Mouse (Mus musculus) hindbrain, embryonic 14.5 days (tissue): ENCODE data around the gene Bend3. TPM values are rescaled to one million over a fixed set of nuclear protein-coding genes. Genes with fewer than 3 reads are reported as not detected.

Experiments used
- ATAC-seq: fragments of 200-750 bp; cut with Nextera tagmentation; 2 replicates; pipeline ENCODE4 v1.8.0; 2017; ENCODE audit warnings: moderate number of reproducible peaks, mild to moderate bottlenecking, moderate TSS enrichment, moderate library complexity; ENCODE audit not compliant: low FRiP score
- DNase-seq: peaks from one replicate; pipeline ENCODE4 v3.0.0-alpha.2; 2015; ENCODE audit warnings: low spot score
- H3K27ac ChIP-seq: fragments of 300-500 bp; sonication (generic); 2 replicates; pipeline ENCODE4 v1.5.1; 2014; ENCODE audit warnings: mild to moderate bottlenecking, moderate library complexity
- H3K27me3 ChIP-seq: fragments of 300-500 bp; sonication (generic); 2 replicates; pipeline ENCODE4 v1.6.1; 2014; ENCODE audit warnings: mild to moderate bottlenecking, low read length, mixed read lengths; ENCODE audit not compliant: control insufficient read depth, insufficient read depth
- H3K36me3 ChIP-seq: fragments of 300-500 bp; sonication (generic); replicated peaks from 2 replicates; pipeline ENCODE4 v1.6.1; 2014; ENCODE audit not compliant: control insufficient read depth, insufficient read depth
- H3K4me1 ChIP-seq: fragments of 300-500 bp; sonication (generic); replicated peaks from 2 replicates; pipeline ENCODE4 v1.6.1; 2014; ENCODE audit warnings: antibody characterized with exemption, low read length, mixed read lengths; ENCODE audit not compliant: control insufficient read depth, insufficient read depth
- H3K4me2 ChIP-seq: fragments of 300-500 bp; sonication (generic); replicated peaks from 2 replicates; pipeline ENCODE4 v1.6.1; 2014; ENCODE audit warnings: mild to moderate bottlenecking, moderate library complexity
- H3K4me3 ChIP-seq: fragments of 300-500 bp; sonication (generic); replicated peaks from 2 replicates; pipeline ENCODE4 v1.5.1; 2014; ENCODE audit warnings: mild to moderate bottlenecking, low read length
- H3K9ac ChIP-seq: fragments of 300-500 bp; sonication (generic); 2 replicates; pipeline ENCODE4 v1.6.1; 2014
- H3K9me3 ChIP-seq: fragments of 300-500 bp; sonication (generic); 2 replicates; pipeline ENCODE4 v1.6.1; 2016; ENCODE audit warnings: low read length; ENCODE audit not compliant: control insufficient read depth
- WGBS: fragments of 180-500 bp; shearing (Covaris S2); extraction: QIAGEN DNeasy Blood & Tissue Kit; methylation state at CpG from one replicate; pipeline ENCODE4 v1.1.7; 2014; 5-methylcytosine and 5-hydroxymethylcytosine counted together
- polyA plus RNA-seq: library from polyadenylated mRNA; unstranded; fragments of >200 nt; fragmentation: Nextera tagmentation; extraction: Ambion mirVana; gene quantifications from 2 replicates; pipeline ENCODE4 v1.2.1, GENCODE M21; 2014

Bend3 gene
- polyA plus RNA-seq, 1 experiment from 2014 or later: 4.8 TPM

DNA sequence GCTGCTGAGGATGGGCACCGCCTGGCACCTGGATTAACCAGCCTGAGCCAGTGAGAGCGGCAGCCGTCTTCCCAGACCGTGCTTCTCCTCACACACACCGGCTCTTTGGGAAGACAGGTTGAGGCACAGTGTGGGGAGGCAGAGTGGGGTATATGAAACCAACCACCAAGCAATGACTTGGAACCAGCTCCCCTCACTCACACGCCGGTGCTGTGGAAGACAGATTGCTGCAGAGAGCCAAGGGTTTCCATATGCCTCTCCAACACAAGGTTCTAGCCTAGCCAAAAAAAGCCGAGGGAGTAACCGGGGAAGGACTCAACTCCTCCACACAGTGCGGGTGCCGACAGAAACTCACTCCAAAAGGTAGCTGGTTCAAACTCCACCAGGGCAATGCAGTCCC is 80.7 kb downstream of the Bend3 start:
- Histone ChIP-seq H3K4me2 (no peak overlapping the region), H3K27ac (no peak overlapping the region), H3K36me3 (no peaks in the 10 kb centered on the region), H3K4me1 (no peaks in the 10 kb centered on the region), H3K4me3 (no peak overlapping the region), H3K9ac (no peak overlapping the region), H3K9me3 (no peaks in the 10 kb centered on the region), H3K27me3 (no peaks in the 10 kb centered on the region)
- DNase-seq (no peak), ATAC-seq (no peak)
- whole genome bisulfite sequencing: 83% methylated on average over 11 of the region's 11 CpGs

GRCm38 (mm10) chr10:43560765-43561164 is 82.1 kb downstream of the Bend3 start:
- 42% methylated on average over 2 of the region's 2 CpGs for WGBS
- Histone ChIP-seq H3K27ac (no peak overlapping the region), H3K4me2 (no peak overlapping the region), H3K27me3 (no peaks in the 10 kb centered on the region), H3K4me1 (no peaks in the 10 kb centered on the region), H3K9ac (no peak overlapping the region), H3K36me3 (no peaks in the 10 kb centered on the region), H3K4me3 (no peak overlapping the region), H3K9me3 (no peaks in the 10 kb centered on the region)
- ATAC-seq: no peak
- no peak for DNase-seq

DNA sequence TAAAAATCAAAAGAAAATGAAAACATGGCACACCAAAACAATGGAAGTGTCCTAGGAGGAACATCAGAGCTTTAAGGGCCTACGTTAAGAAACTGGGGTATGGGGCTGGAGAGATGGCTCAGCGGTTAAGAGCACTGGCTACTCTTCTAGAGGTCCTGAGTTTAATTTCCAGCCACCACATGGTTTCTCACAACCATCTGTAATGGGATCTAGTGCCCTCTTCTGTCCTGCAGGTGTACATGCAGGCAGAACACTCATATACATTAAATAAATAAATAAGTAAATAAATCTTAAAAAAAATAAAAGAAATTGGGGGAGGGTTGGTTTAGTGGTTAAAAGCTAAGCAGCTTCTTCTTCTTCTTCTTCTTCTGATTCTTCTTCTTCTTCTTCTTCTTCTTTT is 82.7 kb downstream of the Bend3 start:
- Histone ChIP-seq H3K4me3 (no peak overlapping the region), H3K9me3 (no peaks in the 10 kb centered on the region), H3K4me2 (no peak overlapping the region), H3K36me3 (no peaks in the 10 kb centered on the region), H3K9ac (no peak overlapping the region), H3K27ac (no peak overlapping the region), H3K27me3 (no peaks in the 10 kb centered on the region), H3K4me1 (no peaks in the 10 kb centered on the region)
- ATAC-seq (no peak), DNase-seq (no peak)
- WGBS: 95% methylated on average over 2 of the region's 2 CpGs

Other genes starting within 250 kb of the Bend3 start
- gene Gm9803, start 45.3 kb downstream of the Bend3 start, polyA plus RNA-seq: 14.5 and 25.4 TPM in 2 replicates
- gene 1700021F05Rik, start 62.2 kb downstream of the Bend3 start, polyA plus RNA-seq: 66.1 and 66.7 TPM in 2 replicates
- 938 and 954 TPM in 2 replicates for gene Cd24a, start 99.5 kb downstream of the Bend3 start, polyA plus RNA-seq